Mouse (Mus musculus): ENCODE results near the gene Spint2. TPM values are rescaled to one million over a fixed set of nuclear protein-coding genes. Genes with fewer than 3 reads are reported as not detected.

Gene Spint2
- polyA plus RNA-seq (2012; rRNA removed) = 13.2 and 15.3 TPM in 2 replicates

GRCm38 (mm10) chr7:29281201-29282073 lies at the start of gene Spint2:
Gene Spint2 (minus strand): TSS chr7:29281912.

DNA sequence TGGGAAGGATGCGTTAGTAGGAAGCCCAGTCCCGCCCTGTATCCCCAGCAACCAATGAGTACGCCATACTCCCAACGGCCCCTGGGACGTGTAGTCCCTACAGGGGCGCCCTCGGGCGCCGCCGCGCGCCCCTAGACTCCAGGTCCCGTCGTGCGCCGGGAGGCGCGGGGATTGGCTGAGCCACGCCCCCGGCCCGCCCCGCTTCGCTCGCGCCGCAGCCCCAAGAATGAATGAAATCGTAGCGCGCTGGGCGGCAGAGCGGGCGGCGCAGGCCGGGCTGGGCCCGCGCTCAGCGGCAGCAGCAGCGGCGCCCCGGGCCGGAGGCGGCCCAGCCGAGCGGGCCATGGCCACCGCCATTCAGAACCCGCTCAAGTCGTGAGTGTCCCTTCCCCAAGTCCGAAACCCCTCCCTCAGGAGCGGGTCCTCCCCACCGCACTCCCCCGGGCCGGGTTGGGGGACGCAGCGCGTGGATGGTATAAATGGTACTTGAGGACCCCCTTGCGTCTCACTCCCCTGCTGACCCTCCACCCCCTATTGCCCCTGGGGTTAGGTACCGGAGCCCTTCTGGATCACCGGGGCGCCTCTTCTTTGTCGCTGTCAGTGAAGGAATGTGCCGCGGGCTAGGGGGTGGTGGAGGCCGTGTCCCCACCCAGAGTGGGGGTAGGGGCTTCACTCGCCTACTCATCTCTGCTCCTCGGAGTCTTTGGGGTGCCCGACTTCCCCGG lies 22.2 kb upstream of the Spint2 start, which contains the start of gene Dpf1:
TSS of gene Dpf1 (plus strand) at position 214 of the 725 bp plus-strand sequence.

DNA sequence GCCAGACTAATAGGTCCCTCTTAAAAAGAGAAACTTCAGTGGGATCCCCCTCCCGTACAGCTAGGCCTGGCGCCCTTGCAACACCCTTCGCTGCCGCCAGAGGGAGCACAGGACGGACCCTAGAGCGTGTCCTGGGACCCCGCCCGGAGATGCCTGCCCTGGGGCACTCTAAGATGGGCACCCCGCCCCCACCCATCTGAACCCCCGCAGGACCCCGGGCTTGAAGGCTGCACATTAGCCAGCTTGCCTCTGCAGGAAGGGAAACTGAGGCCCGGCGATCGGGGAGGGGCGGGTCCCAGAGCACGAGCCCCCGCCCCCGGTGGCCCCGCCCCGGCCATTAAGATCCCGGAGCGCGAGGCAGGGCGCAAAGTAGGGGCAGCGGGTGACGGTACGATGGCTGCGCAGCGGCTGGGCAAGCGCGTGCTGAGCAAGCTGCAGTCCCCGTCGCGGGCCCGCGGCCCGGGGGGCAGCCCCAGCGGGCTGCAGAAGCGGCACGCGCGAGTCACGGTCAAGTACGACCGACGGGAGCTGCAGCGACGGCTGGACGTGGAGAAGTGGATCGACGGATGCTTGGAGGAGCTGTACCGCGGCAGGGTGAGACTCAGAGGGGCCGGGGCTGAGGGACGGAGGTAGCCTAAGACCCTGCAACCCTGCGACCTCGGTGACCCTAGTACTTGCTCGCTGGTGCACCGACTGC lies 7.4 kb upstream of the Spint2 start, which contains the start of gene Ppp1r14a:
TSS of gene Ppp1r14a (plus strand) at position 367 of the 697 bp plus-strand sequence.

GRCm38 (mm10) chr7:29248261-29248841 lies 33.4 kb downstream of the Spint2 start, which contains the start of gene 2200002D01Rik:
Gene 2200002D01Rik (minus strand): TSS chr7:29248466.

DNA sequence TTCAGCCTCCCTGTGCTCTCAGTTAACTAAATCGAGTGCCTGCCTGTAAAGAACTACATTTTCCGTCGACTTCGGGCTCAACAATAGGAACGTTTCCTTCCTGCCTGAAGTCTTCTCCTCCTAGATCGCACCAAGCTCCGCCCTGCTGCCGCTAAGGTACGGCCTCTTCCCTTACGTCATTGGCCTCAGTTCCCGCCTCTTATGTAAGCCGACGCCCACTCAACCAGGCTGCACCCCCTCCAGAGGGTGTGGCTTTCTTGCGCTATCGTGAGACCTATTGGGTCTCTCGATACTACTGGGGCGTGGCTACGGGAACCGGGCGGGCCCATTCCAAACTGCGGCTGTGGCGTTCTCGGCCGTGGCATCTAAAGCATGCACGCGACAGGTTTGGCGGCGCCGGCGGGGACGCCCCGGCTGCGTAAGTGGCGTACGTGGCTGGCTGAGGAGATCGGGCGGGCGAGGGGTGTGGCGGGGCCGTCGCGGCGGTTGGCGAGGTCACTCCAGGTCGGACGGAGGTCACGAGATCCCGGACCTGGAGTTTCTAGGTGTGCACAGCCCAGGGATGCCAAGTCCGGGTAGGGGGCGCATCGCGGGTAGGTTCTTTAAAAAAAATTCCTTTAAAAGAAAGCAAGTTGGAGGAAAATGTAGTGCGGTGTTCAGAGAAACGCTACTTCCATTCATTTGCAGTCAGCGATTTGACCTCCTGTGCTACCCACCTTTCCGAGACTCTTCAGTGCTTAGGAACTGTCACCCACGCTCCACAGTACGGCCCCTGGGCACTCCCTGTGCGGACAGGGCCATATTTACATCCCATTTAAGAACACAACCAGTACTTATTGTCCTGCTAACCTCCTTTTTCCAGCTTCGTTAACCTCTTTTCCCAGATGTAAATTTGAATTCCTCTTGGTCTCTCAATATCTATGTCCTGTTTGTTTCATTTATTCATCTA lies 43.4 kb downstream of the Spint2 start, which contains the start of gene Yif1b:
TSS of gene Yif1b (plus strand) at position 311 of the 949 bp plus-strand sequence.

GRCm38 (mm10) chr7:29232247-29233013 lies 49.3 kb downstream of the Spint2 start, which contains the start of gene Kcnk6:
Gene Kcnk6 (minus strand): TSS chr7:29232515.

DNA sequence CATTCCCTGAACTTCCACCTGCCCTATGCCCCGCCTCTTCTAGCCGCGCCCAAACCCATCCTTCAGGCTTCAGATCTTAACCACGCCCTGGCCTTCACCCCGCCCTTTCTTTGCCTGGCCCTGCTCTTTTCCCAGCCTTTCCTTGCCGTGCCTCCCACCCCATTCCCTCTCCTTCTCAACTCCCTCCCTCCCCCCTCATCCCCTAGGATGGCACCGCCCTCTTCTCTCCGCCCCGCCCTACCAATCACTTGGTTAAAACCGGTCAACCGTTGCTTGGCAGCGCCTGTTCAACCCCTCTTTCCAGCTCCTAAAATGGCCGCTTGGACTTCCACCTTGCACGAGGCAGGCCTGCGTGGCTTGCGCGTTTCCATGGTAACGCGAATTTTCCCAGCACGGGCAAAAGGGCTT lies 68.0 kb downstream of the Spint2 start, which contains the start of gene Catsperg1:
TSS of gene Catsperg1 (minus strand) at position 361 of the 408 bp plus-strand sequence.

Other genes with a start within 250 kb of the Spint2 start
- gene Ryr1, start 156.7 kb downstream of the Spint2 start, polyA plus RNA-seq (2012; rRNA removed) = 0.07 and 0.53 TPM in 2 replicates
- 0.74 and 1.4 TPM in 2 replicates for gene Rasgrp4, start 147.1 kb downstream of the Spint2 start, polyA plus RNA-seq (2012; rRNA removed)
- gene Fam98c, start 125.7 kb downstream of the Spint2 start, polyA plus RNA-seq (2012; rRNA removed) = 4.9 and 5.1 TPM in 2 replicates
- 0.02 and 0.05 TPM in 2 replicates for gene Ggn, start 111.7 kb downstream of the Spint2 start, polyA plus RNA-seq (2012; rRNA removed)
- gene Spred3, start 111.5 kb downstream of the Spint2 start, polyA plus RNA-seq (2012; rRNA removed) = 0.39 and 0.42 TPM in 2 replicates
- 82.7 and 94.2 TPM in 2 replicates for gene Psmd8, start 101.2 kb downstream of the Spint2 start, polyA plus RNA-seq (2012; rRNA removed)
- gene Catsperg1, start 67.9 kb downstream of the Spint2 start, polyA plus RNA-seq (2012; rRNA removed) = 0.36 and 0.51 TPM in 2 replicates
- 1.8 and 2.2 TPM in 2 replicates for gene Kcnk6, start 49.4 kb downstream of the Spint2 start, polyA plus RNA-seq (2012; rRNA removed)
- gene Yif1b, start 43.6 kb downstream of the Spint2 start, polyA plus RNA-seq (2012; rRNA removed) = 20.9 and 23.8 TPM in 2 replicates
- gene 2200002D01Rik, start 33.4 kb downstream of the Spint2 start, polyA plus RNA-seq (2012; rRNA removed) = 1.2 and 2.4 TPM in 2 replicates
- 2.3 and 2.4 TPM in 2 replicates for gene Ppp1r14a, start 7.4 kb upstream of the Spint2 start, polyA plus RNA-seq (2012; rRNA removed)
- 0.69 and 0.89 TPM in 2 replicates for gene Dpf1, start 22.0 kb upstream of the Spint2 start, polyA plus RNA-seq (2012; rRNA removed)
- gene Sipa1l3, start 236.7 kb upstream of the Spint2 start, polyA plus RNA-seq (2012; rRNA removed) = 5.0 and 5.5 TPM in 2 replicates